Mouse (Mus musculus): ENCODE results near the gene Dnm1. TPM values are rescaled to one million over a fixed set of nuclear protein-coding genes. Genes with fewer than 3 reads are reported as not detected.
A peak's percentile ranks its signal among the peaks of the same experiment; 100 is the strongest.

Dnm1 gene
- total RNA-seq (2014; rRNA removed) = 170 and 186 TPM in 2 replicates
- polyA plus RNA-seq (2015; fragmentation: Nextera tagmentation; extraction: Ambion mirVana) = 105 and 107 TPM in 2 replicates

GRCm38 (mm10) chr2:32353007-32353542 is at the start of gene Dnm1:
TSS of gene Dnm1 (minus strand) at chr2:32353338.
- H3K4me2 ChIP-seq (ENCODE audit: low read depth, low read length, poor library complexity, severe bottlenecking) = peak within 1 kb of the TSS; percentile 71
- peak; percentile 72 for ATAC-seq (ENCODE audit: low FRiP score)
- peak within 1 kb of the TSS; percentile 96 for H3K27ac ChIP-seq (ENCODE audit: low read depth, low read length)
- TF ChIP-seq CTCF (IDR thresholded peaks at IDR 0.05) = peak; percentile 97
- H3K4me3 ChIP-seq (ENCODE audit: low read depth, low read length) = peak within 1 kb of the TSS; percentile 82
- WGBS = under 1% methylated on average over 57 of the region's 63 CpGs
- peak; percentile 91 for DNase-seq (ENCODE audit: low spot score)
- H3K36me3 ChIP-seq (ENCODE audit: insufficient read depth, low read length) = peaks cover 4% of the 10 kb centered on the region; the same call in 1 of the 2 replicates
- H3K27me3 ChIP-seq (ENCODE audit: insufficient read depth, low read length) = no peaks in the 10 kb centered on the region
- peak within 1 kb of the TSS; percentile 92 for H3K9ac ChIP-seq (replicated peaks; ENCODE audit: low read length, poor library complexity, severe bottlenecking)
- H3K4me1 ChIP-seq (ENCODE audit: insufficient read depth, low read length) = peaks cover 5% of the 10 kb centered on the region; the same call in 1 of the 2 replicates
- H3K9me3 ChIP-seq (ENCODE audit: low read length) = no peaks in the 10 kb centered on the region

GRCm38 (mm10) chr2:32396695-32397094 is 43.6 kb upstream of the Dnm1 start:
- Histone ChIP-seq H3K36me3 (ENCODE audit: insufficient read depth, low read length) (peaks cover 21% of the 10 kb centered on the region), H3K4me2 (ENCODE audit: low read depth, low read length, poor library complexity, severe bottlenecking) (peak overlapping the region; percentile 92), H3K9me3 (ENCODE audit: low read length) (no peaks in the 10 kb centered on the region), H3K4me3 (ENCODE audit: low read depth, low read length) (peak overlapping the region; percentile 94), H3K9ac (replicated peaks; ENCODE audit: low read length, poor library complexity, severe bottlenecking) (peak overlapping the region; percentile 78), H3K27me3 (ENCODE audit: insufficient read depth, low read length) (no peaks in the 10 kb centered on the region), H3K4me1 (ENCODE audit: insufficient read depth, low read length) (peaks cover 10% of the 10 kb centered on the region), H3K27ac (ENCODE audit: low read depth, low read length) (peak overlapping the region; percentile 77)
- TF ChIP-seq CTCF (IDR thresholded peaks at IDR 0.05) = no peak
- ATAC-seq (ENCODE audit: low FRiP score) = no peak
- DNase-seq (ENCODE audit: low spot score) = no peak
- under 1% methylated on average over 15 of the region's 15 CpGs for WGBS

DNA sequence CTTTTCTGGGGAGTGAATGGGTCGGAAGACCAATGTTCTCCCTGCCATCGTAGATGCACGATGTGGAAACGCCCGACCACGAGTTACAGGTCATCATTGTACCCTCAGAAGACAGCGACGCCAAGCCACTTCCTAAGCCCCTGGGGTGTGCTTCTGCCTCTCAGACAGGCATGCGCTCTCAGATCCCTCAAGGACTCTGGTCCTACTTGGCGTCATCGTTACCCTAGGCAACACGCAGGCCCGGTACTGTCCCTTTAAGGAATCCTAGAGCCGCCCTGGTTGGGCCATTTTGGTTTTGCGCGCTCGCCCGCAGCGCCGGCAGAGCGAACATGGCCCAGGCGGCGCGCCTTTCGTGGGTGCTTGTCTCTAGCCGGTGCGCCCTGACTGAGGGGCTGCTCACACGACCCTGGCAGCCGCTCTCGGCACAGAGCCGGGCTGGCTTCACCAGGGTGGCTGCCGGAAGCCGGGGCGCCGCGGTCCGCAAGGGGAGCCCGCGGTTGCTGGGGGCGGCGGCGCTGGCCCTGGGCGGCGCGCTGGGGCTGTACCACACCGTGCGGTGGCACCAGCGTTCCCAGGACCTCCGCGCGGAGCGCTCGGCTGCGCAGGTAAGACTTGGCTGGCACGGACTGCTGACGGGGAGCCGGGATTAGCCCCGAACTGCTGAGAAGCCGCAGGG is 42.9 kb upstream of the Dnm1 start:
- Histone ChIP-seq H3K9me3 (ENCODE audit: low read length) (no peaks in the 10 kb centered on the region), H3K27me3 (ENCODE audit: insufficient read depth, low read length) (no peaks in the 10 kb centered on the region), H3K4me3 (ENCODE audit: low read depth, low read length) (peak overlapping the region; percentile 94), H3K4me1 (ENCODE audit: insufficient read depth, low read length) (peaks cover 10% of the 10 kb centered on the region), H3K4me2 (ENCODE audit: low read depth, low read length, poor library complexity, severe bottlenecking) (peak overlapping the region; percentile 92), H3K9ac (replicated peaks; ENCODE audit: low read length, poor library complexity, severe bottlenecking) (peak overlapping the region; percentile 78), H3K36me3 (ENCODE audit: insufficient read depth, low read length) (peaks cover 15% of the 10 kb centered on the region), H3K27ac (ENCODE audit: low read depth, low read length) (peak overlapping the region; percentile 77)
- WGBS = under 1% methylated on average over 59 of the region's 59 CpGs
- DNase-seq (ENCODE audit: low spot score) (peak; percentile 97), ATAC-seq (ENCODE audit: low FRiP score) (peak; percentile 93)
- no peak for TF ChIP-seq CTCF (IDR thresholded peaks at IDR 0.05)

DNA sequence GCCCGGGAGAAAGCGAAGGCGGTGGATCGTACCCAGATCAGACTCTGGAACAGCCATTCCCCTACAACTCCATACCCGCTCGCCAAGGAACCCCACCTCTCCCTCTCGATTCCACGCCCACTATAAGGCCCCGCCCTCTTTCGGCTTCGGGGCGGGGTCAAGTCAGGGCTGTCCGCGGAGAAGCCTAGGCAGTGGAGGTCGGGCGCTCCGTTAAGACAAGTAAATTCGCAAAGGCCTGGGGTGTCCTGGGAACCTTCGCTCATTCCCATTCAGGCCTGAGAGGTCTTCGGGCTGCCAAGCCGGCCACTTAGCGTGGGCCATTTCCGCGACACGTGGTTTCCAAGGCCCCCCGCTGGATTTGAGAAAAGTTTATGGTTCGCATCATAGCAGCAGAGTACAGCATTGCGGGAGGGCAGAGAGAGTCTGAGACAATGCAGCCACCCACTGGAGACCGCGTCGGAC is 42.4 kb upstream of the Dnm1 start, which contains the start of gene Ptges2:
TSS of gene Ptges2 (plus strand) at position 413 of the 462 bp plus-strand sequence.
- no peak; the same call in 1 of the 2 replicates for TF ChIP-seq CTCF (IDR thresholded peaks at IDR 0.05)
- H3K4me1 ChIP-seq (ENCODE audit: insufficient read depth, low read length) = peaks cover 10% of the 10 kb centered on the region
- H3K36me3 ChIP-seq (ENCODE audit: insufficient read depth, low read length) = peaks cover 10% of the 10 kb centered on the region
- H3K4me2 ChIP-seq (ENCODE audit: low read depth, low read length, poor library complexity, severe bottlenecking) = peak within 1 kb of the TSS; percentile 92
- H3K27me3 ChIP-seq (ENCODE audit: insufficient read depth, low read length) = no peaks in the 10 kb centered on the region
- peak; percentile 91 for ATAC-seq (ENCODE audit: low FRiP score)
- H3K27ac ChIP-seq (ENCODE audit: low read depth, low read length) = peak within 1 kb of the TSS; percentile 77
- peak within 1 kb of the TSS; percentile 94 for H3K4me3 ChIP-seq (ENCODE audit: low read depth, low read length)
- H3K9ac ChIP-seq (replicated peaks; ENCODE audit: low read length, poor library complexity, severe bottlenecking) = peak within 1 kb of the TSS; percentile 78
- peak; percentile 96 for DNase-seq (ENCODE audit: low spot score)
- WGBS = under 1% methylated on average over 31 of the region's 31 CpGs
- H3K9me3 ChIP-seq (ENCODE audit: low read length) = no peaks in the 10 kb centered on the region

DNA sequence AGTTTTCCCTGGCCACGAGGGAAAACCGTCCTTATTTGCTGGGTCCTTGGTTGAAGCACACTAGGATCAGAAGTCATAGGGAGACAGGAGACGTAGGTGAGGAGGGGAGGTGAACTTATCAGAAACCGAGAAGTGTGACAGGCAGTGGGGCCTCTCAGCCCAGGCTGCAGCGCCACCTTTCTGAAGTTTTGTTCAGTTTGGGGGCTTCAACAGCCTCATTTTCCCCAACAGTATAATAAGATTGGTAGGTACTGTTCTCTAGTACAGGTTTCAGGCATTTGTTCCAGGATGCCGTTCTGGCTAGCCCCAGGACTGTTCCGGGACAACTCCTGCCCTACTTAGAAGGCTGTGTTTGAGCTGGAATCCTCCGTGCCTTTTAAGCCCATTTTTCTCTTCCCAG is 41.8 kb upstream of the Dnm1 start:
- Histone ChIP-seq H3K36me3 (ENCODE audit: insufficient read depth, low read length) (peaks cover 4% of the 10 kb centered on the region), H3K4me3 (ENCODE audit: low read depth, low read length) (peak overlapping the region; percentile 94), H3K27me3 (ENCODE audit: insufficient read depth, low read length) (no peaks in the 10 kb centered on the region), H3K27ac (ENCODE audit: low read depth, low read length) (peak overlapping the region; percentile 77), H3K9ac (replicated peaks; ENCODE audit: low read length, poor library complexity, severe bottlenecking) (peak overlapping the region; percentile 78), H3K4me1 (ENCODE audit: insufficient read depth, low read length) (peaks cover 10% of the 10 kb centered on the region), H3K9me3 (ENCODE audit: low read length) (no peaks in the 10 kb centered on the region), H3K4me2 (ENCODE audit: low read depth, low read length, poor library complexity, severe bottlenecking) (peak overlapping the region; percentile 92)
- 6% methylated on average over 8 of the region's 8 CpGs for WGBS
- no peak for ATAC-seq (ENCODE audit: low FRiP score)
- TF ChIP-seq CTCF (IDR thresholded peaks at IDR 0.05) = peak; percentile 69
- DNase-seq (ENCODE audit: low spot score) = peak; percentile 62

DNA sequence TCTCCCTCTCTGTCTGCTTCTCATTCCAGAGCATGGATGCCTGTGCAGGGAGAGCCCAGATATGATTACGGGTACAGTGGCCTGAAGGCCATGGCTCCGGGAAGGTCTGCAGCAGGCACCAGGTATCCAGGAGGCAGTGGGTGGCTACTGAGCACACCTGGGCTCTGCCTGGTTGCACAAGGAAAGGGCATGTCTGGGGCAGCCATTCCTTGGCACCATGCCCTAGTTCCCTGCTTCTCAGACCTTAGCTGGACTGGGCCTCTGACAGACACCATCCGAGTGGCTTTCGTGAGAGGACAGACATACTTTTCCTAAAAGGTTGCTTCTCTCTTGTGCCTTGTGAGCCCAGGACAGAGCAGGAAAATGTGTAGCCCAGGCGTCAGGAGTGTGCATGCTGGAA is 38.9 kb upstream of the Dnm1 start:
- H3K9ac ChIP-seq (replicated peaks; ENCODE audit: low read length, poor library complexity, severe bottlenecking) = 0 out of 2 replicates have a peak overlapping the region, but pooled peaks have one; percentile 13
- no peaks in the 10 kb centered on the region for H3K9me3 ChIP-seq (ENCODE audit: low read length)
- peaks cover 3% of the 10 kb centered on the region for H3K4me1 ChIP-seq (ENCODE audit: insufficient read depth, low read length)
- H3K27ac ChIP-seq (ENCODE audit: low read depth, low read length) = no peak overlapping the region
- DNase-seq (ENCODE audit: low spot score) (no peak), ATAC-seq (ENCODE audit: low FRiP score) (no peak)
- no peak for TF ChIP-seq CTCF (IDR thresholded peaks at IDR 0.05)
- 77% methylated on average over 5 of the region's 5 CpGs for WGBS
- no peaks in the 10 kb centered on the region for H3K27me3 ChIP-seq (ENCODE audit: insufficient read depth, low read length)
- no peak overlapping the region for H3K4me3 ChIP-seq (ENCODE audit: low read depth, low read length)
- H3K36me3 ChIP-seq (ENCODE audit: insufficient read depth, low read length) = no peaks in the 10 kb centered on the region
- no peak overlapping the region for H3K4me2 ChIP-seq (ENCODE audit: low read depth, low read length, poor library complexity, severe bottlenecking)

Measured in midbrain, postnatal 0 days (tissue).